Mouse (Mus musculus) liver, postnatal 0 days (tissue): Measurements from ENCODE around the gene Fam205c.

ENCODE experiments used
- CTCF ChIP-seq: sonication (generic); IDR thresholded peaks from 2 replicates; pipeline ENCODE4 v1.5.1; 2016; ENCODE audit warnings: antibody characterized with exemption, low read depth
- EP300 ChIP-seq: IDR thresholded peaks from 2 replicates; pipeline ENCODE4 v1.6.1; 2016; ENCODE audit warnings: antibody characterized with exemption, low read depth, mild to moderate bottlenecking

GRCm38 (mm10) chr4:42876586-42877291, 2.7 kb upstream of the Fam205c start:
- 0 out of 2 replicates have a peak, but pooled peaks have one; percentile 13 for TF ChIP-seq EP300
- peak; percentile 85 for TF ChIP-seq CTCF
